Mouse (Mus musculus): Measurements from ENCODE around the gene Tmem39a.

DNA sequence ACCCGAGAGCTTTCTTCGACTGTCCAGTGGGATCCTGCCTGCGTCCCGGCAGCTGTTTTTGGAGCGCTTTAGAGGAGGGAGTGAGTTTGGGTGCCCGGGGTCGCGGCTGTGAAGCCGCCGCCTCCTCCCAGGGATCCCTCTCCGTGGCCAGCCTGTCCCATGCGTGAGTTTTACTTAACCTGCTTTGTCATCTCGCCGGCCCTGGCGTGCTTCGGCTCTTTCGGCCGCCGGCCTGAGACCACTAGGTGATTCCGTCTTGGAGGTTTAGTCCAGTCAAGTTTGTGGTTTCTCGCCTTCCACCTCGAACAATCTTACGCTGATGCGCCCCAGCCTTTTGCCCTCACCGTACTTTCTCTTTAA, 4.5 kb downstream of the Tmem39a start:
- TF ChIP-seq CTCF (IDR thresholded peaks at IDR 0.05; ENCODE audit: low read depth) (no peak), EP300 (IDR thresholded peaks at IDR 0.05; ENCODE audit: low read depth) (no peak)
